Mouse (Mus musculus): ENCODE data around the gene Zfp281.

DNA sequence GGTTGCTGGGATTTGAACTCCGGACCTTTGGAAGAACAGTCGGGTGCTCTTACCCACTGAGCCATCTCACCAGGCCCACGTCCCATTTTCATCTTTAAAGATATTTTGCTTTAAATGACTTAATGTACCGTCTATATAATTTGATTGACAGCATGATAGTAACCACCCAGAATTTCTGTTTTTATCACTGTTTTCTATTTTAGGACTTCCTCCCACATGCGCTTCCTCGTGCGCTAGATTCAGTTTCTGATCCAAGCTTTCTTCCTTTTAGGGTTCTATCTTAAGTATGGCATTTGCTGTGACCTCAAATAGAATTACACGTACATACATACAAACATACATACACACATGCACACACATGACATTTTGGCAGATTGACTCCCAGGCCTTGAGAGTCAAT, 42.9 kb upstream of the Zfp281 start:
- TF ChIP-seq POLR2A (IDR thresholded peaks at IDR 0.05; ENCODE audit: insufficient read depth, low read depth, low read length) (no peak), CTCF (IDR thresholded peaks at IDR 0.05; ENCODE audit: insufficient read depth, low read depth, low read length) (no peak)

Data from olfactory bulb, adult 2 months (tissue).